Comparison of ENCODE assay signal across 8 mouse cellular contexts in genomic region chr4:43760460-43760859, GRCm38 (mm10). TPM values are rescaled to one million over a fixed set of nuclear protein-coding genes. Genes with fewer than 3 reads are reported as not detected.
DNase-seq lines count a peak whose midpoint lies in the region; ATAC-seq and TF ChIP-seq lines count a peak whose summit lies in the region.

No protein-coding gene starts in this region.

- in situ Hi-C loops in CH12.LX (cut with MboI; ENCODE audit: low pct_ligation_motif_present, low pct_unique_long_range_greater_than_20kb, low sequenced_read_pairs), result no loop called here

- H3K4me1 ChIP-seq in kidney, adult 2 months (ENCODE audit: control insufficient read depth, insufficient read depth, low read length), result no peaks in the 10 kb centered on the region
- no peaks in the 10 kb centered on the region for H3K4me1 ChIP-seq in kidney, embryonic 14.5 days (ENCODE audit: control insufficient read depth, insufficient read depth, low read length)
- H3K4me1 ChIP-seq in CH12.LX (ENCODE audit: control insufficient read depth in 1 of 2, insufficient read depth in 2 of 2) (peaks cover 6 to 13% of the 10 kb centered on the region in 2 experiments), G1E (ENCODE audit: insufficient read depth, low read depth, low read length) (no peaks in the 10 kb centered on the region)
- peaks cover 15% of the 10 kb centered on the region for H3K4me1 ChIP-seq in embryonic facial prominence, embryonic 10.5 days
- peaks cover 16% of the 10 kb centered on the region for H3K4me1 ChIP-seq in limb, embryonic 15.5 days
- no peaks in the 10 kb centered on the region for H3K4me1 ChIP-seq in intestine, embryonic 15.5 days (replicated peaks)

- no peak overlapping the region for H3K4me3 ChIP-seq in kidney, adult 2 months (ENCODE audit: insufficient read depth, low read depth, low read length)
- H3K4me3 ChIP-seq in kidney, embryonic 14.5 days (ENCODE audit: low read length), result no peak overlapping the region
- H3K4me3 ChIP-seq in CH12.LX (replicated peaks in 1 of 3; ENCODE audit: low read depth in 2 of 3, low read length in 2 of 3, poor library complexity in 1 of 3) (no peak overlapping the region), G1E (ENCODE audit: low read depth, low read length) (no peak overlapping the region)
- H3K4me3 ChIP-seq in embryonic facial prominence, embryonic 10.5 days, result no peak overlapping the region
- H3K4me3 ChIP-seq in limb, embryonic 15.5 days, result no peak overlapping the region
- no peak overlapping the region for H3K4me3 ChIP-seq in intestine, embryonic 15.5 days (replicated peaks)

- no peaks in the 10 kb centered on the region for H3K27me3 ChIP-seq in kidney, adult 2 months (replicated peaks; ENCODE audit: control insufficient read depth, insufficient read depth, low read length)
- H3K27me3 ChIP-seq in kidney, embryonic 14.5 days (ENCODE audit: control insufficient read depth, insufficient read depth, low read length), result no peaks in the 10 kb centered on the region; the same call in 1 of the 2 replicates
- H3K27me3 ChIP-seq in CH12.LX (replicated peaks), result peaks cover 53% of the 10 kb centered on the region
- 0 out of 2 replicates have a peak, but pooled peaks cover 3% of the 10 kb centered on the region for H3K27me3 ChIP-seq in G1E (ENCODE audit: insufficient read depth, low read length)
- H3K27me3 ChIP-seq in embryonic facial prominence, embryonic 10.5 days (replicated peaks; ENCODE audit: low read depth, poor library complexity, severe bottlenecking), result no peaks in the 10 kb centered on the region
- no peaks in the 10 kb centered on the region for H3K27me3 ChIP-seq in limb, embryonic 15.5 days
- no peaks in the 10 kb centered on the region for H3K27me3 ChIP-seq in intestine, embryonic 15.5 days (replicated peaks)

- TF ChIP-seq CTCF in kidney, adult 2 months (conservative IDR thresholded peaks at IDR 0.05; ENCODE audit: insufficient read depth, insufficient read length, low read depth, low read length), result peak; percentile 39
- TF ChIP-seq CTCF in CH12.LX (conservative IDR thresholded peaks at IDR 0.05 in 1 of 2, IDR thresholded peaks at IDR 0.05 in 1 of 2; ENCODE audit: low read depth in 2 of 2, low read length in 2 of 2) (peak; percentile 24 to 56; a peak in 2 of 4 replicates), G1E (IDR thresholded peaks at IDR 0.05; ENCODE audit: low read depth, low read length) (0 out of 2 replicates have a peak, but pooled peaks have one; percentile 11)

- ATAC-seq in kidney, embryonic 14.5 days (ENCODE audit: low FRiP score, low TSS enrichment), result no peak
- no peak for ATAC-seq in G1E (ENCODE audit: extremely low read depth, insufficient number of reproducible peaks, low FRiP score, poor library complexity, severe bottlenecking)
- ATAC-seq in limb, embryonic 15.5 days (ENCODE audit: insufficient number of reproducible peaks, low FRiP score, low TSS enrichment, low read depth), result 0 out of 2 replicates have a peak, but pooled peaks have one; percentile 9
- ATAC-seq in intestine, embryonic 15.5 days, result no peak

- H3K9me3 ChIP-seq in kidney, embryonic 14.5 days (ENCODE audit: control insufficient read depth, low read length), result no peaks in the 10 kb centered on the region
- H3K9me3 ChIP-seq in CH12.LX (replicated peaks; ENCODE audit: low read length) (peaks cover 12% of the 10 kb centered on the region), G1E (replicated peaks) (0 out of 2 replicates have a peak, but pooled peaks cover 3% of the 10 kb centered on the region)
- no peaks in the 10 kb centered on the region for H3K9me3 ChIP-seq in embryonic facial prominence, embryonic 10.5 days
- H3K9me3 ChIP-seq in limb, embryonic 15.5 days, result no peaks in the 10 kb centered on the region
- no peaks in the 10 kb centered on the region for H3K9me3 ChIP-seq in intestine, embryonic 15.5 days

- H3K36me3 ChIP-seq in kidney, adult 2 months (ENCODE audit: control insufficient read depth, insufficient read depth, low read length), result no peaks in the 10 kb centered on the region
- H3K36me3 ChIP-seq in kidney, embryonic 14.5 days (ENCODE audit: control insufficient read depth, insufficient read depth, low read length), result no peaks in the 10 kb centered on the region
- H3K36me3 ChIP-seq in CH12.LX (replicated peaks in 1 of 2; ENCODE audit: control insufficient read depth in 1 of 2, insufficient read depth in 1 of 2, low read length in 1 of 2), result no peaks in the 10 kb centered on the region
- no peaks in the 10 kb centered on the region for H3K36me3 ChIP-seq in G1E (replicated peaks)
- H3K36me3 ChIP-seq in embryonic facial prominence, embryonic 10.5 days (replicated peaks), result no peaks in the 10 kb centered on the region
- H3K36me3 ChIP-seq in limb, embryonic 15.5 days, result no peaks in the 10 kb centered on the region
- H3K36me3 ChIP-seq in intestine, embryonic 15.5 days, result no peaks in the 10 kb centered on the region

- H3K79me2 ChIP-seq in CH12.LX (replicated peaks; ENCODE audit: control insufficient read depth, extremely low read depth, insufficient read depth, poor library complexity, severe bottlenecking), result no peaks in the 10 kb centered on the region

- no peak for TF ChIP-seq POLR2A in kidney, adult 2 months (IDR thresholded peaks at IDR 0.05; ENCODE audit: low read depth, low read length)
- no peak for TF ChIP-seq POLR2A in CH12.LX (IDR thresholded peaks at IDR 0.05; ENCODE audit: low read depth, low read length)

- H3K27ac ChIP-seq in kidney, adult 2 months (ENCODE audit: insufficient read depth, low read depth, low read length), result no peak overlapping the region
- no peak overlapping the region for H3K27ac ChIP-seq in kidney, embryonic 14.5 days (ENCODE audit: low read depth, low read length)
- no peak overlapping the region for H3K27ac ChIP-seq in CH12.LX (ENCODE audit: insufficient read depth, low read depth)
- H3K27ac ChIP-seq in embryonic facial prominence, embryonic 10.5 days (replicated peaks), result peak overlapping the region; percentile 59; the same call in 1 of the 2 replicates
- peak overlapping the region; percentile 82 for H3K27ac ChIP-seq in limb, embryonic 15.5 days
- H3K27ac ChIP-seq in intestine, embryonic 15.5 days, result no peak overlapping the region

- TF ChIP-seq EP300 in CH12.LX (IDR thresholded peaks at IDR 0.05; ENCODE audit: low read length), result no peak

- DNase-seq in kidney, adult 2 months, result peak; percentile 24
- DNase-seq in CH12.LX (ENCODE audit: extremely low read depth) (peak; percentile 21), G1E (ENCODE audit: low spot score) (no peak)
- DNase-seq in embryonic facial prominence, embryonic 10.5 days (ENCODE audit: low spot score), result peak; percentile 58
- DNase-seq in thymus, postnatal 14 days, result peak; percentile 26

- WGBS in kidney, adult 2 months, result 74% methylated on average over 10 of the region's 10 CpGs
- WGBS in kidney, embryonic 14.5 days, result 71% methylated on average over 10 of the region's 10 CpGs
- 71% methylated on average over 10 of the region's 10 CpGs for WGBS in embryonic facial prominence, embryonic 10.5 days
- WGBS in limb, embryonic 15.5 days, result 66% methylated on average over 10 of the region's 10 CpGs
- WGBS in intestine, embryonic 15.5 days, result 77% methylated on average over 10 of the region's 10 CpGs

- dilution Hi-C loops in CH12.LX (cut with MboI; ENCODE audit: extremely low pct_ligation_motif_present, extremely low pct_unique_long_range_greater_than_20kb, low sequenced_read_pairs), result no loop called here

- TF ChIP-seq RAD21 in CH12.LX (IDR thresholded peaks at IDR 0.05; ENCODE audit: low read depth, low read length), result peak; percentile 14

- no peak overlapping the region for H3K9ac ChIP-seq in kidney, embryonic 14.5 days (ENCODE audit: low read depth, low read length)
- H3K9ac ChIP-seq in CH12.LX (ENCODE audit: insufficient read depth, low read depth), result no peak overlapping the region
- H3K9ac ChIP-seq in limb, embryonic 15.5 days, result no peak overlapping the region
- H3K9ac ChIP-seq in intestine, embryonic 15.5 days, result no peak overlapping the region

- H3K4me2 ChIP-seq in kidney, embryonic 14.5 days (replicated peaks; ENCODE audit: low read depth, low read length), result no peak overlapping the region
- H3K4me2 ChIP-seq in CH12.LX (ENCODE audit: insufficient read depth, low read depth, poor library complexity, severe bottlenecking), result 0 out of 2 replicates have a peak overlapping the region, but pooled peaks have one; percentile 18
- no peak overlapping the region for H3K4me2 ChIP-seq in limb, embryonic 15.5 days
- no peak overlapping the region for H3K4me2 ChIP-seq in intestine, embryonic 15.5 days (replicated peaks)

RNA-seq across cellular contexts. Expression of gene Olfr159, which starts 10.3 kb away (rescaled TPM):
- polyA plus RNA-seq in kidney, adult 2 months (2012; rRNA removed), result not detected in 2 replicates
- not detected in 2 replicates for polyA plus RNA-seq in kidney, embryonic 14.5 days (2014; fragmentation: Nextera tagmentation; extraction: Ambion mirVana)
- total RNA-seq in CH12.LX (2012; rRNA removed) (not detected in 2 replicates), CH12.LX (2014; rRNA removed) (not detected in 2 replicates), G1E (2014; fragmentation: Nextera tagmentation) (not detected in 2 replicates), G1E (2017) (not detected in 2 replicates)
- polyA plus RNA-seq in CH12.LX (2012; ENCODE audit: insufficient read length, low read depth) (not detected in 2 replicates), G1E (2012) (not detected in 2 replicates)
- not detected in 2 replicates for polyA plus RNA-seq in embryonic facial prominence, embryonic 10.5 days (2016; fragmentation: Nextera tagmentation; extraction: Ambion mirVana)
- not detected in 2 replicates for polyA plus RNA-seq in limb, embryonic 15.5 days (2015; fragmentation: Nextera tagmentation; extraction: Ambion mirVana)
- polyA plus RNA-seq in intestine, embryonic 15.5 days (2015; fragmentation: Nextera tagmentation; extraction: Ambion mirVana), result not detected in 2 replicates

RNA-seq across cellular contexts. Expression of gene Spaar, which starts 30.6 kb away (rescaled TPM):
- polyA plus RNA-seq in kidney, adult 2 months (2012; rRNA removed), result 2.4 and 2.5 TPM in 2 replicates
- polyA plus RNA-seq in kidney, embryonic 14.5 days (2014; fragmentation: Nextera tagmentation; extraction: Ambion mirVana), result 0.04 and 0.14 TPM in 2 replicates
- total RNA-seq in CH12.LX (2012; rRNA removed) (not detected in 2 replicates), CH12.LX (2014; rRNA removed) (not detected in 2 replicates), G1E (2014; fragmentation: Nextera tagmentation) (not detected in 2 replicates), G1E (2017) (0.11 TPM in 1 of 2 replicates, not detected in the other)
- polyA plus RNA-seq in CH12.LX (2012; ENCODE audit: insufficient read length, low read depth) (not detected in 2 replicates), G1E (2012) (not detected in 2 replicates)
- 0.06 TPM in 1 of 2 replicates, not detected in the other for polyA plus RNA-seq in embryonic facial prominence, embryonic 10.5 days (2016; fragmentation: Nextera tagmentation; extraction: Ambion mirVana)
- 0.52 and 0.53 TPM in 2 replicates for polyA plus RNA-seq in limb, embryonic 15.5 days (2015; fragmentation: Nextera tagmentation; extraction: Ambion mirVana)
- 0.16 and 0.21 TPM in 2 replicates for polyA plus RNA-seq in intestine, embryonic 15.5 days (2015; fragmentation: Nextera tagmentation; extraction: Ambion mirVana)

RNA-seq across cellular contexts. Expression of gene Hrct1, which starts 33.5 kb away (rescaled TPM):
- polyA plus RNA-seq in kidney, adult 2 months (2012; rRNA removed), result 4.8 and 5.1 TPM in 2 replicates
- 0.40 and 1.0 TPM in 2 replicates for polyA plus RNA-seq in kidney, embryonic 14.5 days (2014; fragmentation: Nextera tagmentation; extraction: Ambion mirVana)
- total RNA-seq in CH12.LX (2012; rRNA removed) (not detected in 2 replicates), CH12.LX (2014; rRNA removed) (not detected in 2 replicates), G1E (2014; fragmentation: Nextera tagmentation) (not detected in 2 replicates), G1E (2017) (0.16 TPM in 1 of 2 replicates, not detected in the other)
- polyA plus RNA-seq in CH12.LX (2012; ENCODE audit: insufficient read length, low read depth) (not detected in 2 replicates), G1E (2012) (not detected in 2 replicates)
- 0.14 TPM in 1 of 2 replicates, not detected in the other for polyA plus RNA-seq in embryonic facial prominence, embryonic 10.5 days (2016; fragmentation: Nextera tagmentation; extraction: Ambion mirVana)
- polyA plus RNA-seq in limb, embryonic 15.5 days (2015; fragmentation: Nextera tagmentation; extraction: Ambion mirVana), result 1.6 and 1.7 TPM in 2 replicates
- polyA plus RNA-seq in intestine, embryonic 15.5 days (2015; fragmentation: Nextera tagmentation; extraction: Ambion mirVana), result 0.98 and 1.4 TPM in 2 replicates

RNA-seq across cellular contexts. Expression of gene Olfr71, which starts 50.4 kb away (rescaled TPM):
- not detected in 2 replicates for polyA plus RNA-seq in kidney, adult 2 months (2012; rRNA removed)
- polyA plus RNA-seq in kidney, embryonic 14.5 days (2014; fragmentation: Nextera tagmentation; extraction: Ambion mirVana), result not detected in 2 replicates
- not detected in 2 replicates for total RNA-seq in CH12.LX (2012; rRNA removed)
- not detected in 2 replicates for total RNA-seq in CH12.LX (2014; rRNA removed)
- not detected in 2 replicates for polyA plus RNA-seq in CH12.LX (2012; ENCODE audit: insufficient read length, low read depth)
- not detected in 2 replicates for total RNA-seq in G1E (2014; fragmentation: Nextera tagmentation)
- 0.06 and 0.11 TPM in 2 replicates for total RNA-seq in G1E (2017)
- polyA plus RNA-seq in G1E (2012), result not detected in 2 replicates
- not detected in 2 replicates for polyA plus RNA-seq in embryonic facial prominence, embryonic 10.5 days (2016; fragmentation: Nextera tagmentation; extraction: Ambion mirVana)
- polyA plus RNA-seq in limb, embryonic 15.5 days (2015; fragmentation: Nextera tagmentation; extraction: Ambion mirVana), result not detected in 2 replicates
- not detected in 2 replicates for polyA plus RNA-seq in intestine, embryonic 15.5 days (2015; fragmentation: Nextera tagmentation; extraction: Ambion mirVana)

RNA-seq across cellular contexts. Expression of gene Olfr70, which starts 59.9 kb away (rescaled TPM):
- not detected in 2 replicates for polyA plus RNA-seq in kidney, adult 2 months (2012; rRNA removed)
- polyA plus RNA-seq in kidney, embryonic 14.5 days (2014; fragmentation: Nextera tagmentation; extraction: Ambion mirVana), result not detected in 2 replicates
- total RNA-seq in CH12.LX (2012; rRNA removed), result not detected in 2 replicates
- total RNA-seq in CH12.LX (2014; rRNA removed), result not detected in 2 replicates
- not detected in 2 replicates for polyA plus RNA-seq in CH12.LX (2012; ENCODE audit: insufficient read length, low read depth)
- not detected in 2 replicates for total RNA-seq in G1E (2014; fragmentation: Nextera tagmentation)
- 0.06 TPM in 1 of 2 replicates, not detected in the other for total RNA-seq in G1E (2017)
- polyA plus RNA-seq in G1E (2012), result not detected in 2 replicates
- polyA plus RNA-seq in embryonic facial prominence, embryonic 10.5 days (2016; fragmentation: Nextera tagmentation; extraction: Ambion mirVana), result 0.07 TPM in 1 of 2 replicates, not detected in the other
- not detected in 2 replicates for polyA plus RNA-seq in limb, embryonic 15.5 days (2015; fragmentation: Nextera tagmentation; extraction: Ambion mirVana)
- not detected in 2 replicates for polyA plus RNA-seq in intestine, embryonic 15.5 days (2015; fragmentation: Nextera tagmentation; extraction: Ambion mirVana)

Comparison
In these comparisons a context has a peak if more than half of its experiments do, and no peak if none do; other contexts are left out.
1. H3K27ac ChIP-seq: peak in embryonic facial prominence, embryonic 10.5 days (single experiment) and limb, embryonic 15.5 days (single experiment); none in kidney, adult 2 months (single experiment), kidney, embryonic 14.5 days (single experiment), CH12.LX (single experiment) and intestine, embryonic 15.5 days (single experiment).
2. Peak in every context shown above with its lines, with median percentiles within 50 percentile points of each other: CTCF ChIP-seq.